Mouse (Mus musculus): ENCODE data around the gene Hoxa2. TPM values are rescaled to one million over a fixed set of nuclear protein-coding genes. Genes with fewer than 3 reads are reported as not detected.

The Hoxa2 gene
- polyA plus RNA-seq, 1 experiment = 2.9 TPM

DNA sequence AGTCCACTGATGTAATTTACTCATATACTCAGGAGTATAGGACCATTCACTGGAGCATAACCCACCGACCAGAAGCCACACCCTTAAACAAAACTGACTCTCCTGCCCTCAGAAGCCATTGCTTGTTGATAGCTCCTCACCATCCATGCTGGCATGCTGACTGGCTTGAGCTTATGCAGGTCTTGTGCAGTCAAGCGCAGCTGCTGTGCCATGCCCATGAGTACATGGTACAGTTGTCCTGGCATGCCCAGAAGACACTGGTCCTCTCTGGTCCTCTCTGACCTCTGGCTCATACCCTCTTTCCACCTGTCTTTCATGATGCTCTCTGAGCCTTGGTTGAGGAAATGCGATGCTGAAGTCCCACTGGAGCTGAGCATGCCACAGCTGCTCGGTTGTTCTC is 41.0 kb downstream of the Hoxa2 start:
- Histone ChIP-seq H3K4me3 (ENCODE audit: insufficient read depth, low read depth, low read length) (no peak overlapping the region), H3K27ac (replicated peaks; ENCODE audit: low read depth, low read length) (no peak overlapping the region), H3K4me1 (ENCODE audit: control insufficient read depth, insufficient read depth, insufficient read length, low read length) (no peaks in the 10 kb centered on the region)

- Histone ChIP-seq H3K4me1 (ENCODE audit: control insufficient read depth, insufficient read depth, insufficient read length, low read length) (no peaks in the 10 kb centered on the region), H3K27ac (replicated peaks; ENCODE audit: low read depth, low read length) (no peak overlapping the region), H3K4me3 (ENCODE audit: insufficient read depth, low read depth, low read length) (no peak overlapping the region)
Observed at GRCm38 (mm10) chr6:52121173-52121572, 43.5 kb downstream of the Hoxa2 start.

DNA sequence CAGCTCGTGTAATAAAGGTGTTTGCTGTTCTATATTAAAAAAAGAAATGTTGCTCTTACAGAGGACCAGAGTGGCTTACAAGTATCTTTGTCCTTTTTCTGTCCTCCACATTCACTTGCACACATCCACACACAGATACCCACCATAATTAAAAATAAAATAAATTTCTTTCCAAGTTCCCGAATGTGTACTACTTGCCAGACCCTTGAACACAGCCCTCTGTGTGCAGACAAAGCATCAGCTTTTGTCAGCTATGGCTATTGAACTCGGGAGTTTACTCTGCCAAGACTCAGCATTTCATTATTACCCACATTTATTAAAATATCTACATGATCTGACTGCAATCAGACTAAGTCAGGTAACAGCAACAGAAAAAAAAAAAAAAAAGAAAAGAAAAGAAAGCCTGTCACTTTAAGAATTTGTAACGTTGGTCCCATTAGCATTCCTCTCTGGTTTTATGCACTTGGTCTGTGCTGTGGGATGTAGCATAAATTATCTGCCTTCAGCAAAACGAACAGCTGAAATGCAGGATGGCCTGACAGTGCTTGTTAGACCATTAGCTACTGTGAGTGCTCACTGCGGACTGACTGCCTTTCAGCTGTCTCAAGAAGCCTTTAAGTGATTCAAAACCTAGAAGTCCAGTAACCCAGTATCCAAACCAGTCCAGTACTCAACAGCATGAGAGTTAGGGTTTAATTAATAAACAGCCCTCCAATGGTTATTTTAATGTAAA is 45.6 kb downstream of the Hoxa2 start:
- H3K4me3 ChIP-seq (ENCODE audit: insufficient read depth, low read depth, low read length) = no peak overlapping the region
- H3K4me1 ChIP-seq (ENCODE audit: control insufficient read depth, insufficient read depth, insufficient read length, low read length) = peaks cover 2% of the 10 kb centered on the region; the same call in 1 of the 2 replicates
- H3K27ac ChIP-seq (replicated peaks; ENCODE audit: low read depth, low read length) = no peak overlapping the region

DNA sequence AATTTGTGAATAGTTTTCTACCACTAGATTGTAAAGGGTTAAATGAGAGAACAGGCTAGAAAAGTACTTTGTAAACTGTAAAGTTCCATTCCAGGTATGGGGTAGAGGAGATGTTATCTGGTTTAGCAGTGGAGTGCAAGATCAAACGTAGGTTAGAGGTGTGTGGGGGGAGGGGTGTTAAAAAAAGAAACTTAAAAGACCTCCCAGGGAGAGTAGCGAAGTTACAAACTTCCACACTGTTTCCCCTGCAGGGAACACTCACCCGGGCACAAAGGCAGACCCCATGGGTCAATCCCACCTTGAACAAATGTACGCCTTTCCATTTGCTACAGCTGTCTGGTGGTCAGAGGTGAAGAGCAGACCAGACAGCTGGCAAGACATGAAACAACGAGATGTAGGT is 48.7 kb downstream of the Hoxa2 start:
- no peak overlapping the region for H3K27ac ChIP-seq (replicated peaks; ENCODE audit: low read depth, low read length)
- no peak overlapping the region for H3K4me3 ChIP-seq (ENCODE audit: insufficient read depth, low read depth, low read length)
- peaks cover 2% of the 10 kb centered on the region; the same call in 1 of the 2 replicates for H3K4me1 ChIP-seq (ENCODE audit: control insufficient read depth, insufficient read depth, insufficient read length, low read length)

Other genes starting within 250 kb of the Hoxa2 start
- gene Skap2, start 152.3 kb downstream of the Hoxa2 start, polyA plus RNA-seq (2012; ENCODE audit: insufficient read depth, insufficient read length, missing spikeins) = 55.2 and 82.3 TPM in 2 replicates
- 0.50 and 0.99 TPM in 2 replicates for gene Hoxa1, start 6.5 kb downstream of the Hoxa2 start, polyA plus RNA-seq (2012; ENCODE audit: insufficient read depth, insufficient read length, missing spikeins)
- gene 5730596B20Rik, start 12.7 kb upstream of the Hoxa2 start, polyA plus RNA-seq (2012; ENCODE audit: insufficient read depth, insufficient read length, missing spikeins) = not detected in 2 replicates
- gene Hoxa4, start 26.9 kb upstream of the Hoxa2 start, polyA plus RNA-seq (2012; ENCODE audit: insufficient read depth, insufficient read length, missing spikeins) = 14.0 and 26.4 TPM in 2 replicates
- gene Hoxa5, start 39.8 kb upstream of the Hoxa2 start, polyA plus RNA-seq (2012; ENCODE audit: insufficient read depth, insufficient read length, missing spikeins) = 35.9 and 39.4 TPM in 2 replicates
- not detected in 2 replicates for gene Hoxa6, start 43.9 kb upstream of the Hoxa2 start, polyA plus RNA-seq (2012; ENCODE audit: insufficient read depth, insufficient read length, missing spikeins)
- gene Hoxa3, start 48.5 kb upstream of the Hoxa2 start, polyA plus RNA-seq (2012; ENCODE audit: insufficient read depth, insufficient read length, missing spikeins) = 4.7 and 5.4 TPM in 2 replicates
- not detected in 2 replicates for gene Gm28308, start 48.5 kb upstream of the Hoxa2 start, polyA plus RNA-seq (2012; ENCODE audit: insufficient read depth, insufficient read length, missing spikeins)
- gene Hoxa7, start 57.0 kb upstream of the Hoxa2 start, polyA plus RNA-seq (2012; ENCODE audit: insufficient read depth, insufficient read length, missing spikeins) = 11.4 and 11.5 TPM in 2 replicates
- gene Hoxa9, start 66.3 kb upstream of the Hoxa2 start, polyA plus RNA-seq (2012; ENCODE audit: insufficient read depth, insufficient read length, missing spikeins) = 1.7 TPM in 1 of 2 replicates, not detected in the other
- not detected in 2 replicates for gene Hoxa10, start 76.0 kb upstream of the Hoxa2 start, polyA plus RNA-seq (2012; ENCODE audit: insufficient read depth, insufficient read length, missing spikeins)
- gene Hoxa11, start 81.0 kb upstream of the Hoxa2 start, polyA plus RNA-seq (2012; ENCODE audit: insufficient read depth, insufficient read length, missing spikeins) = not detected in 2 replicates
- not detected in 2 replicates for gene Hoxa13, start 96.0 kb upstream of the Hoxa2 start, polyA plus RNA-seq (2012; ENCODE audit: insufficient read depth, insufficient read length, missing spikeins)
- not detected in 2 replicates for gene Evx1, start 148.7 kb upstream of the Hoxa2 start, polyA plus RNA-seq (2012; ENCODE audit: insufficient read depth, insufficient read length, missing spikeins)